Mouse (Mus musculus) stomach, adult 2 months (tissue): Measurements from ENCODE around the gene Cryz. TPM values are rescaled to one million over a fixed set of nuclear protein-coding genes. Genes with fewer than 3 reads are reported as not detected.

ENCODE experiments used
- polyA plus RNA-seq: library from polyadenylated mRNA; depleted of rRNA; stranded (reverse); fragments of >200 nt; gene quantifications from 2 replicates; pipeline ENCODE4 v1.2.3, GENCODE M21; 2012; rRNA removed

Gene Cryz
- 0.73 and 2.0 TPM in 2 replicates for polyA plus RNA-seq

DNA sequence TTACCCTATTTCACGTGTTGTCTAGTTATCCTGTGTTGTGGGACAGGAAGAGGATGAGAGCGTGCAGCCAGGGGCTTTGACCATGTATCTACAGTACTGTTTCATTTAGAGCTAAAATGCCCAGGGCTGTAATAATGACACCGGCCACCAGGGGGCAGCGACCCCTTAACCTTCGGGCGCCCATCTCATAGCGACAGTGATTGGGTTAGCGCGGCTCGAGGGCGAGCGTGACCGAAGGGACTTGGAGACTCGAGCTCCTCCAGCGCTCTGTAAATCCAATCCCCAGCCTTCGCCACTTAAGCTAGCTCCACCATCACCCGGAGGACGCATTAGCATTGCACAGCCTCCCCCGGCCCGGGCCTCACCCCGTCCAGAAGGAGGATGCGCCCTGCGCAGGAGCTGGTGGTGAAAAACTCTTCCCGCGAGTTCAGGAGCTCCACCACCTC lies at the start of gene Cryz:
Gene Cryz, plus strand, starts transcription at position 224 of the 446 bp plus-strand sequence.

DNA sequence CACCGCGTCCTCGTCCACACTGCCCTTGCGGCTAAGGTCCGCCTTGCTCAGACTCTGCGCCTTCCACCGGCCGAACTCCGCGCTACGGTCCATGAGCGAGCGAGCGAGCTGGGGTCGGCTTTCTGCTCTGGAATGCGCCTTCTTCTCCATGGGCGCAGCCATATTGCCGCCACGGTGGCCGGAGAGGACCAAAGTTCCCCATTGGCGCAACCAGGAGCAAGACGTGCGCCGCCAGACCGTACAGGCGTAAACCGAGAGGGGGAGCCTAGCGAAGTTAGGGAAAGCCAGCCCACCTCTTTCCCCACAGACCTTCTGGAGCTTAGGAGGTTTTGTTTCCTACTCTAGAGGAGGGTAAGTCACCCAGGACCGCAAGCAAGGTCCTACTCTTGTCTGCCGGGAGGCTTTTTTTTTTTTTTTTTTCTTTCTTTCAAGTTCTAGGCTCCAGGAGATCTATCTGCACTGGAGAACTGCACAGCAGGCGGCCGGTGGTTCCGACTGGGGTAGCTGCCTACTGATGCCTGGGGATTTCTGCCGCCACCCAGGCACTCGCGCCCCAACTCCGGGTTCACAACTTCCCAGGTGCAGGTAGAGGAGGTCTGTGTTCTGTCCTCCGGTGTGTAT lies 533 bp downstream of the Cryz start, which contains the start of gene Tyw3:
Gene Tyw3, minus strand, starts transcription at position 171 of the 621 bp plus-strand sequence.

DNA sequence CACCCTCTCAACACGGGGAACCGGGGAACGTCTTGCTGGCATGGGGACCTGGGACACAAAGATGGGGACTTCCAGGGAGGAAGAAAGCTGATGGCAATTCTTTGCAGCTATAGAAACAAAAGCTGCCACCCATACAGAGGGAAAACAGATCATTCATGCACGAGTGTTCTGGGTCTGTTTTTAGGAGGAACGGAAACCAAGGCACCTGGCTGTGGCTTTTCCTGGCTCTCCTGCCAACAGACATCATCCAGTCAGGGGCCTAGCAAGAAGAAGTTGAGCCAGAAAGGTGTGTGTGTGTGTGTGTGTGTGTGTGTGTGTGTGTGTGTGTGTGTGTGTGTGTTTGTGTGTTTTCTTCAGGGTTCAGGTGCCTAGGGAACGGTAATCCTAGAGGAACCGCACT lies 67.0 kb downstream of the Cryz start, which contains the start of gene Erich3:
Gene Erich3, plus strand, starts transcription at position 315 of the 400 bp plus-strand sequence.

Other genes starting within 250 kb of the Cryz start
- gene Tyw3, start 393 bp downstream of the Cryz start, polyA plus RNA-seq, result 1.4 and 4.9 TPM in 2 replicates
- gene Erich3, start 67.1 kb downstream of the Cryz start, polyA plus RNA-seq, result 0.03 and 0.11 TPM in 2 replicates